Mouse (Mus musculus): Measurements from ENCODE around the gene March5.

The March5 gene

GRCm38 (mm10) chr19:37263943-37264897 is 56.9 kb downstream of the March5 start:
- DNase-seq (ENCODE audit: low spot score), result peak; percentile 39

- DNase-seq (ENCODE audit: low spot score), result peak; percentile 88
These were observed 58.2 kb downstream of the March5 start for GRCm38 (mm10) chr19:37265333-37266103.

- no peak for DNase-seq (ENCODE audit: low spot score)
These were observed 61.8 kb downstream of the March5 start for GRCm38 (mm10) chr19:37269106-37269505.
